Mouse (Mus musculus) induced T-regulatory cell, adult 2 months (primary cell): ENCODE measurements around the gene Tmem62.
"Not testable (repeated sequence)": the region's sequence is repeated elsewhere in the genome, so short reads cannot be mapped to it uniquely, and the experiment has no call there.

Experiments
- DNase-seq: peaks from one replicate; pipeline ENCODE4 v3.0.0-alpha.2; 2012; ENCODE audit warnings: low read depth

Gene Tmem62

GRCm38 (mm10) chr2:120976990-120977925, at the start of gene Tmem62:
Gene Tmem62, plus strand, starts transcription at chr2:120977017.
- peak; percentile 82 for DNase-seq

- peak; percentile 15 for DNase-seq
These were observed 43.8 kb upstream of the Tmem62 start for GRCm38 (mm10) chr2:120933038-120933437.

- no peak for DNase-seq
These were observed 25.6 kb upstream of the Tmem62 start for GRCm38 (mm10) chr2:120951208-120951607.

GRCm38 (mm10) chr2:120952176-120952938, 24.5 kb upstream of the Tmem62 start:
- no peak for DNase-seq

- DNase-seq, result no peak
These were observed 17.5 kb upstream of the Tmem62 start for GRCm38 (mm10) chr2:120959363-120959762.

GRCm38 (mm10) chr2:120959827-120960226, 17.0 kb upstream of the Tmem62 start:
- DNase-seq, result no peak

- DNase-seq, result no peak
These were observed 16.6 kb upstream of the Tmem62 start for GRCm38 (mm10) chr2:120960261-120960660.

- DNase-seq, result no peak
These were observed 13.7 kb upstream of the Tmem62 start for GRCm38 (mm10) chr2:120963110-120963509.

GRCm38 (mm10) chr2:120965486-120965885, 11.3 kb upstream of the Tmem62 start:
- DNase-seq, result no peak

GRCm38 (mm10) chr2:120970045-120970539, 6.7 kb upstream of the Tmem62 start:
- no peak for DNase-seq

- DNase-seq, result peak; percentile 94
These were observed 6.2 kb upstream of the Tmem62 start, which contains the start of gene Ubr1 for GRCm38 (mm10) chr2:120970559-120971080. Gene Ubr1, minus strand, starts transcription at chr2:120970715.

GRCm38 (mm10) chr2:120971766-120972165, 5.1 kb upstream of the Tmem62 start:
- DNase-seq, result peak; percentile 16

- not testable (repeated sequence) for DNase-seq
These were observed 4.6 kb upstream of the Tmem62 start for GRCm38 (mm10) chr2:120972257-120972656.

GRCm38 (mm10) chr2:120972964-120973363, 3.9 kb upstream of the Tmem62 start:
- DNase-seq, result peak; percentile 27

GRCm38 (mm10) chr2:120976308-120976707, 509 bp upstream of the Tmem62 start:
- DNase-seq, result peak; percentile 67

GRCm38 (mm10) chr2:120977926-120978692, 1.3 kb downstream of the Tmem62 start:
- peak; percentile 57 for DNase-seq

GRCm38 (mm10) chr2:120978693-120979037, 1.8 kb downstream of the Tmem62 start:
- peak; percentile 66 for DNase-seq

GRCm38 (mm10) chr2:120979819-120980218, 3.0 kb downstream of the Tmem62 start:
- DNase-seq, result no peak

- DNase-seq, result no peak
These were observed 4.0 kb downstream of the Tmem62 start for GRCm38 (mm10) chr2:120980861-120981260.

GRCm38 (mm10) chr2:120983611-120984010, 6.8 kb downstream of the Tmem62 start:
- no peak for DNase-seq

- DNase-seq, result peak; percentile 49
These were observed 8.4 kb downstream of the Tmem62 start for GRCm38 (mm10) chr2:120985241-120985640.

- DNase-seq, result no peak
These were observed 14.4 kb downstream of the Tmem62 start for GRCm38 (mm10) chr2:120991196-120991595.
